In genomic region chr15:12341401-12341758, GRCm38 (mm10) we compare ENCODE assay signal across 12 mouse cellular contexts. TPM values are rescaled to one million over a fixed set of nuclear protein-coding genes. Genes with fewer than 3 reads are reported as not detected.
A peak's percentile ranks its signal among the peaks of the same experiment; 100 is the strongest.
DNase-seq lines count a peak whose midpoint lies in the region; ATAC-seq lines count a peak whose summit lies in the region.
"Had no signal": no experiment of that assay in that cellular context is flagged by ENCODE, and none has a peak within 500 bp of the region (broad histone marks: within the 10 kb centered on the region; RNA-seq: fewer than 3 reads in every experiment).

No protein-coding gene starts in this region.

- no peak for DNase-seq in kidney, adult 9 months
- DNase-seq in embryo, embryonic 9.5 days (ENCODE audit: extremely low spot score): peak; percentile 41
- no peak for DNase-seq in hindbrain, embryonic 14.5 days (ENCODE audit: low spot score)
- no peak for DNase-seq in adrenal gland, postnatal 10 days
- DNase-seq in cerebellum, adult 11-12 months: no peak
- DNase-seq: adrenal gland, postnatal 14 days; heart, adult 2 months; lung, postnatal 10 days had no signal

- no peak overlapping the region for H3K9ac ChIP-seq in kidney, embryonic 14.5 days (ENCODE audit: low read depth, low read length)
- H3K9ac ChIP-seq in hindbrain, embryonic 14.5 days: no peak overlapping the region
- no peak overlapping the region for H3K9ac ChIP-seq in midbrain, embryonic 13.5 days (replicated peaks)
- H3K9ac ChIP-seq in kidney, embryonic 16.5 days (replicated peaks; ENCODE audit: low read length): no peak overlapping the region

- no peak overlapping the region for H3K4me3 ChIP-seq in kidney, embryonic 14.5 days (ENCODE audit: low read length)
- no peak overlapping the region for H3K4me3 ChIP-seq in hindbrain, embryonic 14.5 days (replicated peaks; ENCODE audit: low read length)
- no peak overlapping the region for H3K4me3 ChIP-seq in midbrain, embryonic 13.5 days (replicated peaks)
- no peak overlapping the region for H3K4me3 ChIP-seq in kidney, embryonic 16.5 days (ENCODE audit: low read length)
- H3K4me3 ChIP-seq: heart, adult 2 months had no signal

- no peak overlapping the region for H3K4me2 ChIP-seq in kidney, embryonic 14.5 days (replicated peaks; ENCODE audit: low read depth, low read length)
- no peak overlapping the region for H3K4me2 ChIP-seq in hindbrain, embryonic 14.5 days (replicated peaks)
- H3K4me2 ChIP-seq in midbrain, embryonic 13.5 days (replicated peaks): no peak overlapping the region
- no peak overlapping the region for H3K4me2 ChIP-seq in kidney, embryonic 16.5 days (replicated peaks; ENCODE audit: low read depth, low read length)

- no peaks in the 10 kb centered on the region for H3K9me3 ChIP-seq in kidney, embryonic 14.5 days (ENCODE audit: control insufficient read depth, low read length)
- H3K9me3 ChIP-seq in hindbrain, embryonic 14.5 days (ENCODE audit: control insufficient read depth, low read length): no peaks in the 10 kb centered on the region
- H3K9me3 ChIP-seq in midbrain, embryonic 13.5 days: no peaks in the 10 kb centered on the region
- no peaks in the 10 kb centered on the region for H3K9me3 ChIP-seq in kidney, embryonic 16.5 days (ENCODE audit: low read length)

- WGBS in kidney, embryonic 14.5 days: 60% methylated on average over 4 of the region's 4 CpGs
- WGBS in hindbrain, embryonic 14.5 days: 11% methylated on average over 4 of the region's 4 CpGs
- WGBS in midbrain, embryonic 13.5 days: 9% methylated on average over 4 of the region's 4 CpGs
- WGBS in kidney, embryonic 16.5 days: 59% methylated on average over 4 of the region's 4 CpGs

- no peaks in the 10 kb centered on the region for H3K27me3 ChIP-seq in kidney, embryonic 14.5 days (ENCODE audit: control insufficient read depth, insufficient read depth, low read length)
- no peaks in the 10 kb centered on the region for H3K27me3 ChIP-seq in hindbrain, embryonic 14.5 days (ENCODE audit: control insufficient read depth, insufficient read depth, low read length)
- H3K27me3 ChIP-seq in midbrain, embryonic 13.5 days: no peaks in the 10 kb centered on the region
- H3K27me3 ChIP-seq in kidney, embryonic 16.5 days (ENCODE audit: insufficient read depth, low read length): no peaks in the 10 kb centered on the region

- no peaks in the 10 kb centered on the region for H3K4me1 ChIP-seq in kidney, embryonic 14.5 days (ENCODE audit: control insufficient read depth, insufficient read depth, low read length)
- peaks cover 2% of the 10 kb centered on the region; the same call in 1 of the 2 replicates for H3K4me1 ChIP-seq in hindbrain, embryonic 14.5 days (replicated peaks; ENCODE audit: control insufficient read depth, insufficient read depth, low read length)
- peaks cover 16% of the 10 kb centered on the region for H3K4me1 ChIP-seq in midbrain, embryonic 13.5 days (replicated peaks)
- H3K4me1 ChIP-seq in kidney, embryonic 16.5 days (ENCODE audit: insufficient read depth, low read length): peaks cover 7% of the 10 kb centered on the region; the same call in 1 of the 2 replicates

- no peak overlapping the region for H3K27ac ChIP-seq in kidney, embryonic 14.5 days (ENCODE audit: low read depth, low read length)
- H3K27ac ChIP-seq in hindbrain, embryonic 14.5 days: no peak overlapping the region
- peak overlapping the region; percentile 54 for H3K27ac ChIP-seq in midbrain, embryonic 13.5 days
- no peak overlapping the region for H3K27ac ChIP-seq in kidney, embryonic 16.5 days (ENCODE audit: low read length)
- H3K27ac ChIP-seq: heart, adult 2 months had no signal

- H3K36me3 ChIP-seq in kidney, embryonic 14.5 days (ENCODE audit: control insufficient read depth, insufficient read depth, low read length): peaks cover 22% of the 10 kb centered on the region
- peaks cover 28% of the 10 kb centered on the region for H3K36me3 ChIP-seq in hindbrain, embryonic 14.5 days (replicated peaks; ENCODE audit: control insufficient read depth, insufficient read depth)
- H3K36me3 ChIP-seq in midbrain, embryonic 13.5 days: peaks cover 17% of the 10 kb centered on the region
- H3K36me3 ChIP-seq in kidney, embryonic 16.5 days (ENCODE audit: insufficient read depth, low read length): peaks cover 12% of the 10 kb centered on the region; the same call in 1 of the 2 replicates

- peak; percentile 35; the same call in 1 of the 2 replicates for ATAC-seq in kidney, embryonic 14.5 days (ENCODE audit: low FRiP score, low TSS enrichment)
- ATAC-seq in hindbrain, embryonic 14.5 days (ENCODE audit: low FRiP score): peak; percentile 57; the same call in 1 of the 2 replicates
- ATAC-seq in midbrain, embryonic 13.5 days: peak; percentile 80
- no peak for ATAC-seq in kidney, embryonic 16.5 days (ENCODE audit: low FRiP score, low TSS enrichment)

RNA-seq across cellular contexts. Expression of gene 1810049J17Rik, which starts 19.7 kb away (rescaled TPM):
- 0.81 and 1.9 TPM in 2 replicates for polyA plus RNA-seq in kidney, embryonic 14.5 days (2014; fragmentation: Nextera tagmentation; extraction: Ambion mirVana)
- polyA plus RNA-seq in hindbrain, embryonic 14.5 days (2014; fragmentation: Nextera tagmentation; extraction: Ambion mirVana): 1.8 and 2.0 TPM in 2 replicates
- 0.67 TPM in 1 of 2 replicates, not detected in the other for polyA plus RNA-seq in midbrain, embryonic 13.5 days (2015; fragmentation: Nextera tagmentation; extraction: Ambion mirVana)
- 1 to 10 TPM in 1 of 2 experiments, under 1 TPM in 1; 0.66 to 1.2 TPM for total RNA-seq in adrenal gland, postnatal 10 days (2021)
- polyA plus RNA-seq in kidney, embryonic 16.5 days (2015; fragmentation: Nextera tagmentation; extraction: Ambion mirVana): 0.71 and 0.72 TPM in 2 replicates
- total RNA-seq: heart, adult 2 months had no signal
- polyA plus RNA-seq: heart, adult 2 months; large intestine, adult 2 months had no signal

RNA-seq across cellular contexts. Expression of gene Golph3, which starts 20.1 kb away (rescaled TPM):
- 78.7 and 116 TPM in 2 replicates for polyA plus RNA-seq in kidney, embryonic 14.5 days (2014; fragmentation: Nextera tagmentation; extraction: Ambion mirVana)
- 96.9 and 112 TPM in 2 replicates for polyA plus RNA-seq in hindbrain, embryonic 14.5 days (2014; fragmentation: Nextera tagmentation; extraction: Ambion mirVana)
- 68.6 and 70.8 TPM in 2 replicates for polyA plus RNA-seq in midbrain, embryonic 13.5 days (2015; fragmentation: Nextera tagmentation; extraction: Ambion mirVana)
- total RNA-seq in adrenal gland, postnatal 10 days (2021): 100 to 1,000 TPM in 1 of 2 experiments, 10 to 100 TPM in 1; 97.6 to 110 TPM
- 81.5 and 84.7 TPM in 2 replicates for polyA plus RNA-seq in kidney, embryonic 16.5 days (2015; fragmentation: Nextera tagmentation; extraction: Ambion mirVana)
